Mouse (Mus musculus): ENCODE results near the gene Eps8l3.

DNA sequence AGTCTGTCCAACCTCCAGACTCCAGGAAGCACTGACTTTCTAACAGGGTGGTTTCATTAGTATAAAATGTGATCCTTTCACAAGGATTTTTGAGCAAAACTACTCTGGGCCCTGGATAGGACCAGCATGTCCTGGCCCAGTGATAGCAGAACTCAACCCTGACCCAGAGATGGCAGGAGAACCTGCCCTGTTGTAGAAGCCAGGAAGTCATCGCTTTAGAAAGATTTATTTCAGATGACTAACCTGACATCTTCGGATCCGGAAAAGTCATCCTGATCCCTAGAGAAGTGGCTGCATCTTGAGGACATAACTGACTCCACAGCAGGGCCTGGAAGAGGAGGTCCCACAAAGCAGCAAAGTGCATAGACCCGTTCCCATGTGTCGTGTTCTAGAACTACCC lies 37.2 kb upstream of the Eps8l3 start:
- no peak for TF ChIP-seq POLR2A (IDR thresholded peaks at IDR 0.05; ENCODE audit: low read depth, low read length)
- TF ChIP-seq CTCF (IDR thresholded peaks at IDR 0.05; ENCODE audit: extremely low read depth, insufficient read depth, insufficient read length, insufficient replicate concordance) = no peak

Measured in spleen, adult 2 months (tissue).